10 mouse cellular contexts compared by ENCODE assay signal in genomic region chr12:85659319-85659718, GRCm38 (mm10). TPM values are rescaled to one million over a fixed set of nuclear protein-coding genes. Genes with fewer than 3 reads are reported as not detected.
A peak's percentile ranks its signal among the peaks of the same experiment; 100 is the strongest.
DNase-seq lines count a peak whose midpoint lies in the region; TF ChIP-seq lines count a peak whose summit lies in the region.
"Had no signal": no experiment of that assay in that cellular context is flagged by ENCODE, and none has a peak within 500 bp of the region (broad histone marks: within the 10 kb centered on the region; RNA-seq: fewer than 3 reads in every experiment).

No protein-coding gene starts in this region.

- no peak for TF ChIP-seq CTCF in layer of hippocampus, adult 2 months (conservative IDR thresholded peaks at IDR 0.05)

- peak; percentile 12 to 40 for DNase-seq in layer of hippocampus, adult 2 months (ENCODE audit: low spot score in 2 of 2)
- DNase-seq in layer of hippocampus, adult 9-11 months, result no peak
- peak; percentile 79 to 82 for DNase-seq in right cerebral cortex, postnatal 10 days (ENCODE audit: low spot score in 2 of 2)
- DNase-seq in right cerebral cortex, adult 2 months (ENCODE audit: low spot score in 2 of 2), result no peak
- DNase-seq in fat pad, adult 2 months (ENCODE audit: extremely low read depth, low read depth, low spot score), result peak; percentile 33
- peak; percentile 77 for DNase-seq in testis, postnatal 10 days (ENCODE audit: low spot score)
- no peak for DNase-seq in c-Kit-positive CD71-positive TER-119-positive erythroid progenitor cells, embryonic 14.5 days (ENCODE audit: low spot score)
- DNase-seq: cerebellum, adult 2 months; liver had no signal

- H3K27ac ChIP-seq in layer of hippocampus, adult 2 months, result no peak overlapping the region

- H3K4me3 ChIP-seq in layer of hippocampus, adult 2 months, result no peak overlapping the region

RNA-seq across cellular contexts. Expression of gene Batf, which starts 27.1 kb away (rescaled TPM):
- under 1 TPM; 0.41 to 0.64 TPM for total RNA-seq in layer of hippocampus, adult 2 months (2021)
- total RNA-seq: gastrocnemius, adult 8-10 months had no signal

Comparison
In these comparisons a context has a peak if more than half of its experiments do, and no peak if none do; other contexts are left out.
1. DNase-seq: peak in layer of hippocampus, adult 2 months (2 of 2), right cerebral cortex, postnatal 10 days (2 of 2), fat pad, adult 2 months (single experiment) and testis, postnatal 10 days (single experiment); none in layer of hippocampus, adult 9-11 months (single experiment), right cerebral cortex, adult 2 months (0 of 2) and c-Kit-positive CD71-positive TER-119-positive erythroid progenitor cells, embryonic 14.5 days (single experiment).